Mouse (Mus musculus): Measurements from ENCODE around the gene Rbfox2. TPM values are rescaled to one million over a fixed set of nuclear protein-coding genes. Genes with fewer than 3 reads are reported as not detected.

The Rbfox2 gene
- polyA plus RNA-seq, 1 experiment from 2014 or later, result 81.5 TPM

GRCm38 (mm10) chr15:77127737-77128136, 179.1 kb downstream of the Rbfox2 start:
- Histone ChIP-seq H3K9ac (ENCODE audit: low read depth, low read length) (no peak overlapping the region), H3K4me3 (ENCODE audit: low read depth, low read length) (no peak overlapping the region), H3K27me3 (ENCODE audit: control insufficient read depth, insufficient read depth, low read length) (no peaks in the 10 kb centered on the region), H3K36me3 (ENCODE audit: control insufficient read depth, insufficient read depth, low read length) (peaks cover 12% of the 10 kb centered on the region; the same call in 1 of the 2 replicates), H3K27ac (ENCODE audit: low read depth, low read length) (no peak overlapping the region), H3K4me1 (ENCODE audit: control insufficient read depth, insufficient read depth, low read length) (peaks cover 19% of the 10 kb centered on the region), H3K9me3 (replicated peaks; ENCODE audit: control insufficient read depth, low read length) (no peaks in the 10 kb centered on the region), H3K4me2 (no peak overlapping the region)
- 81% methylated on average over 2 of the region's 2 CpGs for WGBS (ENCODE audit: insufficient replicate concordance)
- no peak for ATAC-seq (replicated peaks; ENCODE audit: insufficient number of reproducible peaks, low FRiP score, low TSS enrichment)

DNA sequence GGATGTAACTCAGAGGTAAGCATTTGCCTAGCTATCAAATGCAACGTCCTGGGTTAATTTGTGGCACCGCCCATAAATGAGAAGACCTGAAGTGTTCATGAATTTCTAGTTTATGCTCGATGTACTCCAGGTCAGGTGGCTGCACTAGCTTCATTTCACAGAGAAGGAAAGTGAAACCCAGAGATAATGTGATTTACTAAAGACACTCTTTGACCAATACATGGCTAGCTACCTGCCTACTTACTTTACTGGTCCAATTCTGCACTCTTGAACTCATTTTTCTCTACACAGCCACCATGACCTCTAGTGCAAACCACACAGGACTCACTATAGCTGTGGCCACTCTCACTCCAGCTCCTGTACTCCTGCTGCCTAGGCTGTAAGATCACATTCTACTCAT, 180.1 kb downstream of the Rbfox2 start:
- peaks cover 3% of the 10 kb centered on the region; the same call in 1 of the 2 replicates for H3K36me3 ChIP-seq (ENCODE audit: control insufficient read depth, insufficient read depth, low read length)
- H3K27ac ChIP-seq (ENCODE audit: low read depth, low read length), result no peak overlapping the region
- H3K4me2 ChIP-seq, result no peak overlapping the region
- H3K4me1 ChIP-seq (ENCODE audit: control insufficient read depth, insufficient read depth, low read length), result peaks cover 28% of the 10 kb centered on the region
- no peak overlapping the region for H3K9ac ChIP-seq (ENCODE audit: low read depth, low read length)
- no peaks in the 10 kb centered on the region for H3K27me3 ChIP-seq (ENCODE audit: control insufficient read depth, insufficient read depth, low read length)
- WGBS (ENCODE audit: insufficient replicate concordance), result 86% methylated on average over 3 of the region's 3 CpGs
- H3K9me3 ChIP-seq (replicated peaks; ENCODE audit: control insufficient read depth, low read length), result no peaks in the 10 kb centered on the region
- no peak for ATAC-seq (replicated peaks; ENCODE audit: insufficient number of reproducible peaks, low FRiP score, low TSS enrichment)
- H3K4me3 ChIP-seq (ENCODE audit: low read depth, low read length), result no peak overlapping the region

GRCm38 (mm10) chr15:77124372-77125117, 182.3 kb downstream of the Rbfox2 start:
- peaks cover 4% of the 10 kb centered on the region; the same call in 1 of the 2 replicates for H3K36me3 ChIP-seq (ENCODE audit: control insufficient read depth, insufficient read depth, low read length)
- ATAC-seq (replicated peaks; ENCODE audit: insufficient number of reproducible peaks, low FRiP score, low TSS enrichment), result no peak
- H3K4me2 ChIP-seq, result no peak overlapping the region
- WGBS (ENCODE audit: insufficient replicate concordance), result 93% methylated on average over 4 of the region's 4 CpGs
- H3K9ac ChIP-seq (ENCODE audit: low read depth, low read length), result no peak overlapping the region
- H3K4me3 ChIP-seq (ENCODE audit: low read depth, low read length), result no peak overlapping the region
- peaks cover 38% of the 10 kb centered on the region for H3K4me1 ChIP-seq (ENCODE audit: control insufficient read depth, insufficient read depth, low read length)
- H3K27ac ChIP-seq (ENCODE audit: low read depth, low read length), result no peak overlapping the region
- H3K27me3 ChIP-seq (ENCODE audit: control insufficient read depth, insufficient read depth, low read length), result no peaks in the 10 kb centered on the region
- H3K9me3 ChIP-seq (replicated peaks; ENCODE audit: control insufficient read depth, low read length), result no peaks in the 10 kb centered on the region

DNA sequence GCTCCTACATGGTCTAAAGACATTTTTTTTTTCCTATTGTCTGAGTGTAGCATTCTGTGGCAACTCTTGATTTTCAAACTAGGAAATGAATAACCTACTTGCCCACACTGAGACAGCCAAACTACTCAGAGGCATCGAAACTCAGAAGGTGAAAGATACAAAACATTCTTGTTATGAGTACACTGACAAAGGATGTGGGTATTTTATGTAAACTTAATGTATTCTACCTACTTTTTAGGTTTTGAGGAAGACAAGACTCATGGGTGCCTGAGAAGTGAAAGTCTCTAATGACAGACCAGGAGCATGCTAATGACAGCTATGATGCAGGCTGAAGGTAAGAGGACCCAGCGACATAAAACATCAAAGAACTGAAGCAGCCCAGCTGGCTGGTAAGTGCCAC, 184.0 kb downstream of the Rbfox2 start:
- Histone ChIP-seq H3K9me3 (replicated peaks; ENCODE audit: control insufficient read depth, low read length) (no peaks in the 10 kb centered on the region), H3K4me1 (ENCODE audit: control insufficient read depth, insufficient read depth, low read length) (peaks cover 43% of the 10 kb centered on the region)
- no peak for ATAC-seq (replicated peaks; ENCODE audit: insufficient number of reproducible peaks, low FRiP score, low TSS enrichment)

GRCm38 (mm10) chr15:77122208-77122607, 184.6 kb downstream of the Rbfox2 start:
- ATAC-seq (replicated peaks; ENCODE audit: insufficient number of reproducible peaks, low FRiP score, low TSS enrichment), result no peak
- 0 out of 2 replicates have a peak, but pooled peaks cover 4% of the 10 kb centered on the region for H3K36me3 ChIP-seq (ENCODE audit: control insufficient read depth, insufficient read depth, low read length)
- WGBS (ENCODE audit: insufficient replicate concordance), result 56% methylated on average over 6 of the region's 6 CpGs
- no peak overlapping the region for H3K4me3 ChIP-seq (ENCODE audit: low read depth, low read length)
- no peak overlapping the region for H3K9ac ChIP-seq (ENCODE audit: low read depth, low read length)
- no peaks in the 10 kb centered on the region for H3K27me3 ChIP-seq (ENCODE audit: control insufficient read depth, insufficient read depth, low read length)
- H3K9me3 ChIP-seq (replicated peaks; ENCODE audit: control insufficient read depth, low read length), result no peaks in the 10 kb centered on the region
- H3K4me1 ChIP-seq (ENCODE audit: control insufficient read depth, insufficient read depth, low read length), result peaks cover 47% of the 10 kb centered on the region
- H3K27ac ChIP-seq (ENCODE audit: low read depth, low read length), result no peak overlapping the region
- H3K4me2 ChIP-seq, result no peak overlapping the region

More for the DNA sequence above, 184.0 kb downstream of the Rbfox2 start:
- no peaks in the 10 kb centered on the region for H3K27me3 ChIP-seq (ENCODE audit: control insufficient read depth, insufficient read depth, low read length)
- H3K4me3 ChIP-seq (ENCODE audit: low read depth, low read length), result no peak overlapping the region
- H3K9ac ChIP-seq (ENCODE audit: low read depth, low read length), result no peak overlapping the region
- H3K27ac ChIP-seq (ENCODE audit: low read depth, low read length), result no peak overlapping the region
- H3K36me3 ChIP-seq (ENCODE audit: control insufficient read depth, insufficient read depth, low read length), result 0 out of 2 replicates have a peak, but pooled peaks cover 4% of the 10 kb centered on the region
- WGBS (ENCODE audit: insufficient replicate concordance), result 56% methylated on average over 2 of the region's 2 CpGs
- H3K4me2 ChIP-seq, result no peak overlapping the region

- Histone ChIP-seq H3K4me3 (ENCODE audit: low read depth, low read length) (no peak overlapping the region), H3K4me2 (no peak overlapping the region), H3K27ac (ENCODE audit: low read depth, low read length) (no peak overlapping the region), H3K36me3 (ENCODE audit: control insufficient read depth, insufficient read depth, low read length) (peaks cover 11% of the 10 kb centered on the region; the same call in 1 of the 2 replicates), H3K9ac (ENCODE audit: low read depth, low read length) (no peak overlapping the region), H3K4me1 (ENCODE audit: control insufficient read depth, insufficient read depth, low read length) (peaks cover 63% of the 10 kb centered on the region), H3K27me3 (ENCODE audit: control insufficient read depth, insufficient read depth, low read length) (no peaks in the 10 kb centered on the region), H3K9me3 (replicated peaks; ENCODE audit: control insufficient read depth, low read length) (no peaks in the 10 kb centered on the region)
- no peak for ATAC-seq (replicated peaks; ENCODE audit: insufficient number of reproducible peaks, low FRiP score, low TSS enrichment)
- 90% methylated on average over 7 of the region's 7 CpGs for WGBS (ENCODE audit: insufficient replicate concordance)
Observed at GRCm38 (mm10) chr15:77119666-77120065, 187.1 kb downstream of the Rbfox2 start.

DNA sequence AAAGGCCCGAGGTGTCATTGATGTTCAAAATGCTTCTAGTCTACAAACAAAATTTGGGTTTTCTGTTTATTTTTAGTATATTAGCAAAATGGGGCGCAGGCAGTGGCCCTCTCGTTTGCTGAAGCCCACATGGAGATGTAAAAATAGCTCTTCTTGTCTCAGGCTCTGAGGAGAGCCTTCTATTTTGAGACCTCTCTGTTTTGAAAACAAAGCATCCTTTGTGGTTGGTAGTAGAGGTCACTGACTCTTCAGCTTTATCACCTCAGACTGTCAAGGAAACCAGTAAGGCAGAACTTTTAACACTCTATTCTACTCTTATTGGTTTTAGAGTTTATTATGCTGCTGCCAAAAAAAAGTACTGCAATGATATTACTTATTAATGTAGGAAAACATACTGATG, 189.6 kb downstream of the Rbfox2 start:
- no peak for ATAC-seq (replicated peaks; ENCODE audit: insufficient number of reproducible peaks, low FRiP score, low TSS enrichment)
- no peak overlapping the region for H3K9ac ChIP-seq (ENCODE audit: low read depth, low read length)
- H3K4me1 ChIP-seq (ENCODE audit: control insufficient read depth, insufficient read depth, low read length), result peaks cover 42% of the 10 kb centered on the region
- H3K27me3 ChIP-seq (ENCODE audit: control insufficient read depth, insufficient read depth, low read length), result no peaks in the 10 kb centered on the region
- 33% methylated on average over 3 of the region's 3 CpGs for WGBS (ENCODE audit: insufficient replicate concordance)
- peaks cover 14% of the 10 kb centered on the region; the same call in 1 of the 2 replicates for H3K36me3 ChIP-seq (ENCODE audit: control insufficient read depth, insufficient read depth, low read length)
- no peaks in the 10 kb centered on the region for H3K9me3 ChIP-seq (replicated peaks; ENCODE audit: control insufficient read depth, low read length)
- H3K27ac ChIP-seq (ENCODE audit: low read depth, low read length), result peak overlapping the region; percentile 41
- H3K4me2 ChIP-seq, result peak overlapping the region; percentile 19
- H3K4me3 ChIP-seq (ENCODE audit: low read depth, low read length), result no peak overlapping the region

DNA sequence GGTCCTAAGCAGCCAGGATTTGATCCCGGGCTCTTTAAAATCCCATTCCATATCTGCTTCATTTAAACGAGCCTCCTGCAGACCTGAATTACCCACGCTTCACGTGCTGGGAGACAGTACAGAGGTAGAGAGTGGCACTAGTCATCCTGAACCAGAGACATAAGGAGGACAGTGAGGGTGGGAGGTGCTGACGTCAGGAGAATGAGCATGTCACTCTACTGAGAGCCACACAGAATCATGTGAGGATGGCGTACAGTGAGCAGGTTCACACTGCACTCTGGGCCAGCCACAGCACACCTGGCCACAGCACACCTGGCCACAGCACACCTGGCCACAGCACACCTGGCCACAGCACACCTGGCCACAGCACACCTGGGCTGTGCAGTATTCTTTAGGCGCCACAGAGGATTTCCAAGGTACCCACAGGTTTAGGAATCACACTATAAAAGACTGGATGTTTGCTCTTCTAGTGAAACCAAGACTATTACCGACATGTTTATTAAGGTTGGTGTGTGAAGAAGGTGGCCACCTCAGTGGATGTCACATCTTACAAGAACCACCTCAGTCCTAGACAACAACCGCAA, 190.6 kb downstream of the Rbfox2 start:
- Histone ChIP-seq H3K27me3 (ENCODE audit: control insufficient read depth, insufficient read depth, low read length) (no peaks in the 10 kb centered on the region), H3K4me2 (no peak overlapping the region), H3K9me3 (replicated peaks; ENCODE audit: control insufficient read depth, low read length) (no peaks in the 10 kb centered on the region), H3K4me1 (ENCODE audit: control insufficient read depth, insufficient read depth, low read length) (peaks cover 36% of the 10 kb centered on the region), H3K36me3 (ENCODE audit: control insufficient read depth, insufficient read depth, low read length) (peaks cover 16% of the 10 kb centered on the region; the same call in 1 of the 2 replicates), H3K9ac (ENCODE audit: low read depth, low read length) (no peak overlapping the region), H3K4me3 (ENCODE audit: low read depth, low read length) (no peak overlapping the region), H3K27ac (ENCODE audit: low read depth, low read length) (peak overlapping the region; percentile 1; the same call in 1 of the 2 replicates)
- 79% methylated on average over 9 of the region's 9 CpGs for WGBS (ENCODE audit: insufficient replicate concordance)
- no peak for ATAC-seq (replicated peaks; ENCODE audit: insufficient number of reproducible peaks, low FRiP score, low TSS enrichment)
